Mouse (Mus musculus): ENCODE measurements around the gene Nceh1. TPM values are rescaled to one million over a fixed set of nuclear protein-coding genes. Genes with fewer than 3 reads are reported as not detected.

Gene Nceh1
- total and polyA plus RNA-seq, 3 experiments = 8.2 to 9.3 TPM; not detected in 1

- Histone ChIP-seq H3K9ac (ENCODE audit: control insufficient read depth, low read depth, low read length, poor library complexity, severe bottlenecking) (no peak overlapping the region), H3K27me3 (ENCODE audit: control insufficient read depth in 1 of 2, insufficient read depth in 2 of 2, low read length in 2 of 2) (no peaks in the 10 kb centered on the region), H3K79me2 (ENCODE audit: control insufficient read depth, insufficient read depth, low read length, poor library complexity) (no peaks in the 10 kb centered on the region), H3K4me1 (ENCODE audit: control insufficient read depth in 1 of 2, insufficient read depth in 2 of 2, low read length in 2 of 2) (no peaks in the 10 kb centered on the region), H3K27ac (ENCODE audit: control insufficient read depth, low read depth, low read length) (no peak overlapping the region), H3K36me3 (ENCODE audit: control insufficient read depth in 1 of 2, insufficient read depth in 2 of 2, low read length in 2 of 2) (no peaks in the 10 kb centered on the region; a peak in 2 of 4 replicates), H3K9me3 (replicated peaks; ENCODE audit: insufficient read depth, low read length) (no peaks in the 10 kb centered on the region), H3K4me3 (ENCODE audit: control insufficient read depth in 1 of 2, insufficient read depth in 1 of 2, low read depth in 2 of 2, low read length in 2 of 2) (no peak overlapping the region)
- TF ChIP-seq MAX (IDR thresholded peaks at IDR 0.05; ENCODE audit: low read length) = no peak
- no peak for TF ChIP-seq MEF2A (IDR thresholded peaks at IDR 0.05; ENCODE audit: extremely low read depth, insufficient replicate concordance, low read depth, low read length, poor library complexity, severe bottlenecking)
- no peak for TF ChIP-seq E2F4 (IDR thresholded peaks at IDR 0.05; ENCODE audit: borderline replicate concordance, low read depth, low read length)
- TF ChIP-seq RAD21 (IDR thresholded peaks at IDR 0.05; ENCODE audit: low read depth, low read length) = no peak
- TF ChIP-seq HCFC1 (IDR thresholded peaks at IDR 0.05; ENCODE audit: low read depth, low read length) = no peak
- TF ChIP-seq MAZ (IDR thresholded peaks at IDR 0.05; ENCODE audit: low read depth, low read length) = no peak
- TF ChIP-seq CTCF (IDR thresholded peaks at IDR 0.05 in 2 of 3, conservative IDR thresholded peaks at IDR 0.05 in 1 of 3; ENCODE audit: control insufficient read depth in 1 of 3, insufficient read depth in 1 of 3, low read depth in 2 of 3, low read length in 3 of 3, poor library complexity in 1 of 3, severe bottlenecking in 1 of 3) = no peak
- no peak for TF ChIP-seq ZMIZ1 (IDR thresholded peaks at IDR 0.05; ENCODE audit: low read depth, low read length)
- TF ChIP-seq GABPA (IDR thresholded peaks at IDR 0.05; ENCODE audit: low read depth, low read length) = no peak
- no peak for TF ChIP-seq NRF1 (IDR thresholded peaks at IDR 0.05; ENCODE audit: insufficient read depth, low read depth, low read length, poor library complexity, severe bottlenecking)
- no peak for TF ChIP-seq POLR2AphosphoS2 (IDR thresholded peaks at IDR 0.05; ENCODE audit: low read length)
- no peak for TF ChIP-seq MXI1 (IDR thresholded peaks at IDR 0.05; ENCODE audit: low read depth, low read length)
- TF ChIP-seq ZC3H11A (IDR thresholded peaks at IDR 0.05; ENCODE audit: low read depth, low read length) = no peak
- TF ChIP-seq ETS1 (IDR thresholded peaks at IDR 0.05; ENCODE audit: low read depth, low read length) = no peak
- no peak for DNase-seq (ENCODE audit: low read depth, low spot score)
Observed at GRCm38 (mm10) chr3:27222488-27222887, 39.7 kb downstream of the Nceh1 start.

- no peaks in the 10 kb centered on the region for H3K79me2 ChIP-seq (ENCODE audit: control insufficient read depth, insufficient read depth, low read length, poor library complexity)
- TF ChIP-seq ZKSCAN1 (IDR thresholded peaks at IDR 0.05; ENCODE audit: low read depth, low read length) (no peak), JUND (IDR thresholded peaks at IDR 0.05; ENCODE audit: low read depth, low read length) (no peak), MEF2A (IDR thresholded peaks at IDR 0.05; ENCODE audit: extremely low read depth, insufficient replicate concordance, low read depth, low read length, poor library complexity, severe bottlenecking) (no peak), MAZ (IDR thresholded peaks at IDR 0.05; ENCODE audit: low read depth, low read length) (no peak), SIN3A (IDR thresholded peaks at IDR 0.05; ENCODE audit: low read length) (no peak), TBP (IDR thresholded peaks at IDR 0.05; ENCODE audit: low read depth, low read length) (no peak), USF1 (IDR thresholded peaks at IDR 0.05; ENCODE audit: low read depth, low read length) (no peak), MXI1 (IDR thresholded peaks at IDR 0.05; ENCODE audit: low read depth, low read length) (no peak), SMC3 (IDR thresholded peaks at IDR 0.05; ENCODE audit: low read depth, low read length) (no peak), EP300 (IDR thresholded peaks at IDR 0.05; ENCODE audit: low read depth in 1 of 2, low read length in 2 of 2) (no peak), E2F4 (IDR thresholded peaks at IDR 0.05; ENCODE audit: borderline replicate concordance, low read depth, low read length) (no peak), POLR2AphosphoS2 (IDR thresholded peaks at IDR 0.05; ENCODE audit: low read length) (no peak), ZMIZ1 (IDR thresholded peaks at IDR 0.05; ENCODE audit: low read depth, low read length) (no peak), MYB (IDR thresholded peaks at IDR 0.05; ENCODE audit: low read depth, low read length) (no peak), HCFC1 (IDR thresholded peaks at IDR 0.05; ENCODE audit: low read depth, low read length) (no peak), KAT2A (conservative IDR thresholded peaks at IDR 0.05; ENCODE audit: low read depth, low read length) (no peak)
- no peak for DNase-seq (ENCODE audit: low read depth, low spot score)
Observed at GRCm38 (mm10) chr3:27227629-27228453, 45.1 kb downstream of the Nceh1 start.

More at GRCm38 (mm10) chr3:27227629-27228453, 45.1 kb downstream of the Nceh1 start:
- no peak overlapping the region for H3K27ac ChIP-seq (ENCODE audit: control insufficient read depth, low read depth, low read length)
- no peaks in the 10 kb centered on the region for H3K4me1 ChIP-seq (ENCODE audit: control insufficient read depth in 1 of 2, insufficient read depth in 2 of 2, low read length in 2 of 2)
- no peak overlapping the region for H3K4me3 ChIP-seq (ENCODE audit: control insufficient read depth in 1 of 2, insufficient read depth in 1 of 2, low read depth in 2 of 2, low read length in 2 of 2)
- H3K9ac ChIP-seq (ENCODE audit: control insufficient read depth, low read depth, low read length, poor library complexity, severe bottlenecking) = no peak overlapping the region
- H3K27me3 ChIP-seq (ENCODE audit: control insufficient read depth in 1 of 2, insufficient read depth in 2 of 2, low read length in 2 of 2) = no peaks in the 10 kb centered on the region
- H3K36me3 ChIP-seq (ENCODE audit: control insufficient read depth in 1 of 2, insufficient read depth in 2 of 2, low read length in 2 of 2) = no peaks in the 10 kb centered on the region; a peak in 2 of 4 replicates
- no peaks in the 10 kb centered on the region for H3K9me3 ChIP-seq (replicated peaks; ENCODE audit: insufficient read depth, low read length)

Data from MEL (cell line).